Mouse (Mus musculus): ENCODE measurements at regions not wholly inside any gene's neighbourhood (a gene's known extent, or its start where the extent isn't known, plus 50 kb on each side); places are given as distances from the start of the nearest gene placed in this dataset.

GRCm38 (mm10) chr15:88473221-88473620 is 126.9 kb upstream of the Zdhhc25 start:
- no peak for DNase-seq (ENCODE audit: low read depth)

- DNase-seq (ENCODE audit: low read depth): no peak
Measured at GRCm38 (mm10) chr15:88483471-88483870, 116.6 kb upstream of the Zdhhc25 start.

- DNase-seq (ENCODE audit: low read depth): no peak
Measured at GRCm38 (mm10) chr15:88489715-88490114, 110.4 kb upstream of the Zdhhc25 start.

- DNase-seq (ENCODE audit: low read depth): no peak
Measured at GRCm38 (mm10) chr15:88490316-88491090, 109.6 kb upstream of the Zdhhc25 start.

GRCm38 (mm10) chr15:88491091-88491366 is 109.1 kb upstream of the Zdhhc25 start:
- no peak for DNase-seq (ENCODE audit: low read depth)

GRCm38 (mm10) chr15:88497957-88498356 is 102.1 kb upstream of the Zdhhc25 start:
- no peak for DNase-seq (ENCODE audit: low read depth)

- DNase-seq (ENCODE audit: low read depth): peak; percentile 88
Measured at GRCm38 (mm10) chr15:88502311-88502710, 97.8 kb upstream of the Zdhhc25 start.

- DNase-seq (ENCODE audit: low read depth): no peak
Measured at GRCm38 (mm10) chr15:88503896-88504295, 96.2 kb upstream of the Zdhhc25 start.

GRCm38 (mm10) chr15:88505491-88506119 is 94.5 kb upstream of the Zdhhc25 start:
- DNase-seq (ENCODE audit: low read depth): no peak

GRCm38 (mm10) chr15:88507886-88508285 is 92.2 kb upstream of the Zdhhc25 start:
- DNase-seq (ENCODE audit: low read depth): no peak

- DNase-seq (ENCODE audit: low read depth): no peak
Measured at GRCm38 (mm10) chr15:88508971-88509370, 91.1 kb upstream of the Zdhhc25 start.

- DNase-seq (ENCODE audit: low read depth): no peak
Measured at GRCm38 (mm10) chr15:88509626-88510025, 90.5 kb upstream of the Zdhhc25 start.

GRCm38 (mm10) chr15:88514091-88514490 is 86.0 kb upstream of the Zdhhc25 start:
- no peak for DNase-seq (ENCODE audit: low read depth)

- DNase-seq (ENCODE audit: low read depth): no peak
Measured at GRCm38 (mm10) chr15:88531218-88531617, 68.9 kb upstream of the Zdhhc25 start.

- no peak for DNase-seq (ENCODE audit: low read depth)
Measured at GRCm38 (mm10) chr15:88532008-88532407, 68.1 kb upstream of the Zdhhc25 start.

- DNase-seq (ENCODE audit: low read depth): no peak
Measured at GRCm38 (mm10) chr15:88533354-88533753, 66.7 kb upstream of the Zdhhc25 start.

GRCm38 (mm10) chr15:88535516-88535915 is 64.6 kb upstream of the Zdhhc25 start:
- DNase-seq (ENCODE audit: low read depth): no peak

- peak; percentile 15 for DNase-seq (ENCODE audit: low read depth)
Measured at GRCm38 (mm10) chr15:88537190-88537589, 62.9 kb upstream of the Zdhhc25 start.

GRCm38 (mm10) chr15:88542567-88542966 is 57.5 kb upstream of the Zdhhc25 start:
- DNase-seq (ENCODE audit: low read depth): no peak

GRCm38 (mm10) chr15:88544216-88544615 is 55.9 kb upstream of the Zdhhc25 start:
- no peak for DNase-seq (ENCODE audit: low read depth)

GRCm38 (mm10) chr15:88548261-88548660 is 51.8 kb upstream of the Zdhhc25 start:
- DNase-seq (ENCODE audit: low read depth): no peak

Measured in fibroblast of lung, adult 2 months (primary cell).